Mouse (Mus musculus) hindbrain, embryonic 16.5 days (tissue): Measurements from ENCODE around the gene Vac14. TPM values are rescaled to one million over a fixed set of nuclear protein-coding genes. Genes with fewer than 3 reads are reported as not detected.
A peak's percentile ranks its signal among the peaks of the same experiment; 100 is the strongest.

Source experiments
- ATAC-seq: fragments of 200-750 bp; cut with Nextera tagmentation; 2 replicates; pipeline ENCODE4 v1.8.0; 2017; ENCODE audit warnings: moderate TSS enrichment, moderate library complexity
- H3K27ac ChIP-seq: fragments of 300-500 bp; sonication (generic); 2 replicates; pipeline ENCODE4 v1.5.1; 2014; ENCODE audit warnings: low read depth, mild to moderate bottlenecking, control low read depth, low read length, moderate library complexity
- H3K27me3 ChIP-seq: fragments of 300-500 bp; sonication (generic); replicated peaks from 2 replicates; pipeline ENCODE4 v1.6.1; 2014; ENCODE audit warnings: low read length; ENCODE audit not compliant: control insufficient read depth, insufficient read depth
- H3K36me3 ChIP-seq: fragments of 300-500 bp; sonication (generic); 2 replicates; pipeline ENCODE4 v1.6.1; 2014; ENCODE audit warnings: mild to moderate bottlenecking, low read length, moderate library complexity, mixed read lengths; ENCODE audit not compliant: control insufficient read depth, insufficient read depth
- H3K4me1 ChIP-seq: fragments of 300-500 bp; sonication (generic); 2 replicates; pipeline ENCODE4 v1.6.1; 2014; ENCODE audit warnings: low read depth, low read length; ENCODE audit not compliant: control insufficient read depth, insufficient read depth
- H3K4me2 ChIP-seq: fragments of 300-500 bp; sonication (generic); 2 replicates; pipeline ENCODE4 v1.6.1; 2014; ENCODE audit warnings: mild to moderate bottlenecking, low read length, control low read depth, moderate library complexity
- H3K4me3 ChIP-seq: fragments of 300-500 bp; sonication (generic); 2 replicates; pipeline ENCODE4 v1.5.1; 2014; ENCODE audit warnings: mild to moderate bottlenecking, low read length, control low read depth, moderate library complexity
- H3K9ac ChIP-seq: fragments of 300-500 bp; sonication (generic); 2 replicates; pipeline ENCODE4 v1.6.1; 2014; ENCODE audit warnings: low read depth, mild to moderate bottlenecking, control low read depth, low read length, moderate library complexity
- H3K9me3 ChIP-seq: fragments of 300-500 bp; sonication (generic); 2 replicates; pipeline ENCODE4 v1.6.1; 2014; ENCODE audit warnings: mild to moderate bottlenecking, low read length, moderate library complexity; ENCODE audit not compliant: control insufficient read depth
- WGBS: fragments of 180-500 bp; shearing (Covaris S2); extraction: QIAGEN DNeasy Blood & Tissue Kit; methylation state at CpG from one replicate; pipeline ENCODE4 v1.1.7; 2014; 5-methylcytosine and 5-hydroxymethylcytosine counted together
- polyA plus RNA-seq: library from polyadenylated mRNA; unstranded; fragments of >200 nt; fragmentation: Nextera tagmentation; extraction: Ambion mirVana; gene quantifications from 2 replicates; pipeline ENCODE4 v1.2.1, GENCODE M21; 2015

The Vac14 gene
- polyA plus RNA-seq, 1 experiment from 2014 or later, result 29.9 TPM

GRCm38 (mm10) chr8:110755511-110756170 lies 137.3 kb downstream of the Vac14 start:
- no peaks in the 10 kb centered on the region for H3K9me3 ChIP-seq
- no peak overlapping the region for H3K4me3 ChIP-seq
- no peak overlapping the region for H3K4me2 ChIP-seq
- H3K27me3 ChIP-seq, result no peaks in the 10 kb centered on the region
- H3K27ac ChIP-seq, result no peak overlapping the region
- no peaks in the 10 kb centered on the region for H3K36me3 ChIP-seq
- WGBS, result 54% methylated on average over 15 of the region's 15 CpGs
- ATAC-seq, result no peak
- no peak overlapping the region for H3K9ac ChIP-seq
- no peaks in the 10 kb centered on the region for H3K4me1 ChIP-seq

- H3K36me3 ChIP-seq, result no peaks in the 10 kb centered on the region
- no peaks in the 10 kb centered on the region for H3K27me3 ChIP-seq
- no peak overlapping the region for H3K9ac ChIP-seq
- H3K27ac ChIP-seq, result no peak overlapping the region
- H3K9me3 ChIP-seq, result no peaks in the 10 kb centered on the region
- H3K4me3 ChIP-seq, result no peak overlapping the region
- no peaks in the 10 kb centered on the region for H3K4me1 ChIP-seq
- 92% methylated on average over 5 of the region's 5 CpGs for WGBS
- ATAC-seq, result no peak
- no peak overlapping the region for H3K4me2 ChIP-seq
Measured at GRCm38 (mm10) chr8:110756196-110756595, 137.8 kb downstream of the Vac14 start.

- H3K27ac ChIP-seq, result peak overlapping the region; percentile 17; the same call in 1 of the 2 replicates
- ATAC-seq, result no peak
- H3K27me3 ChIP-seq, result no peaks in the 10 kb centered on the region
- H3K4me2 ChIP-seq, result no peak overlapping the region
- no peaks in the 10 kb centered on the region for H3K4me1 ChIP-seq
- no peak overlapping the region for H3K9ac ChIP-seq
- no peaks in the 10 kb centered on the region for H3K36me3 ChIP-seq
- WGBS, result 70% methylated on average over 7 of the region's 7 CpGs
- H3K9me3 ChIP-seq, result no peaks in the 10 kb centered on the region
- H3K4me3 ChIP-seq, result no peak overlapping the region
Measured at GRCm38 (mm10) chr8:110760280-110760940, 142.0 kb downstream of the Vac14 start.

GRCm38 (mm10) chr8:110761185-110761584 lies 142.8 kb downstream of the Vac14 start:
- Histone ChIP-seq H3K4me3 (no peak overlapping the region), H3K27me3 (no peaks in the 10 kb centered on the region), H3K4me1 (no peaks in the 10 kb centered on the region), H3K9ac (no peak overlapping the region; the same call in 1 of the 2 replicates), H3K4me2 (no peak overlapping the region), H3K27ac (no peak overlapping the region), H3K9me3 (no peaks in the 10 kb centered on the region), H3K36me3 (no peaks in the 10 kb centered on the region)
- ATAC-seq, result no peak
- WGBS, result 58% methylated on average over 5 of the region's 5 CpGs

GRCm38 (mm10) chr8:110761988-110762387 lies 143.6 kb downstream of the Vac14 start:
- Histone ChIP-seq H3K9ac (no peak overlapping the region), H3K4me2 (no peak overlapping the region), H3K4me3 (no peak overlapping the region), H3K27ac (no peak overlapping the region), H3K27me3 (no peaks in the 10 kb centered on the region), H3K4me1 (no peaks in the 10 kb centered on the region), H3K9me3 (no peaks in the 10 kb centered on the region), H3K36me3 (no peaks in the 10 kb centered on the region)
- no peak for ATAC-seq
- WGBS, result 71% methylated on average over 6 of the region's 6 CpGs

GRCm38 (mm10) chr8:110764671-110765070 lies 146.3 kb downstream of the Vac14 start:
- Histone ChIP-seq H3K27ac (no peak overlapping the region), H3K9ac (no peak overlapping the region), H3K27me3 (no peaks in the 10 kb centered on the region), H3K36me3 (no peaks in the 10 kb centered on the region), H3K4me1 (no peaks in the 10 kb centered on the region), H3K4me2 (no peak overlapping the region), H3K9me3 (no peaks in the 10 kb centered on the region), H3K4me3 (no peak overlapping the region)
- no peak for ATAC-seq
- WGBS, result 53% methylated on average over 3 of the region's 3 CpGs

GRCm38 (mm10) chr8:110767261-110767660 lies 148.9 kb downstream of the Vac14 start:
- no peak overlapping the region for H3K4me2 ChIP-seq
- H3K27me3 ChIP-seq, result no peaks in the 10 kb centered on the region
- 85% methylated on average over 6 of the region's 6 CpGs for WGBS
- ATAC-seq, result no peak
- no peak overlapping the region for H3K27ac ChIP-seq
- H3K4me3 ChIP-seq, result no peak overlapping the region
- H3K9me3 ChIP-seq, result no peaks in the 10 kb centered on the region
- no peaks in the 10 kb centered on the region for H3K4me1 ChIP-seq
- H3K9ac ChIP-seq, result no peak overlapping the region
- H3K36me3 ChIP-seq, result no peaks in the 10 kb centered on the region

Other genes starting within 250 kb of the Vac14 start
- gene Mtss1l, start 102.9 kb downstream of the Vac14 start, polyA plus RNA-seq, result 26.4 and 28.8 TPM in 2 replicates
- gene Il34, start 187.3 kb downstream of the Vac14 start, polyA plus RNA-seq, result 7.7 and 8.8 TPM in 2 replicates
- 74.1 and 77.4 TPM in 2 replicates for gene Cog4, start 228.0 kb downstream of the Vac14 start, polyA plus RNA-seq
- 78.4 and 92.3 TPM in 2 replicates for gene Sf3b3, start 228.2 kb downstream of the Vac14 start, polyA plus RNA-seq